Mouse (Mus musculus): Measurements from ENCODE around the gene Inpp5d. TPM values are rescaled to one million over a fixed set of nuclear protein-coding genes. Genes with fewer than 3 reads are reported as not detected.

Inpp5d gene
- polyA plus RNA-seq, 1 experiment from 2014 or later, result 11.1 TPM

DNA sequence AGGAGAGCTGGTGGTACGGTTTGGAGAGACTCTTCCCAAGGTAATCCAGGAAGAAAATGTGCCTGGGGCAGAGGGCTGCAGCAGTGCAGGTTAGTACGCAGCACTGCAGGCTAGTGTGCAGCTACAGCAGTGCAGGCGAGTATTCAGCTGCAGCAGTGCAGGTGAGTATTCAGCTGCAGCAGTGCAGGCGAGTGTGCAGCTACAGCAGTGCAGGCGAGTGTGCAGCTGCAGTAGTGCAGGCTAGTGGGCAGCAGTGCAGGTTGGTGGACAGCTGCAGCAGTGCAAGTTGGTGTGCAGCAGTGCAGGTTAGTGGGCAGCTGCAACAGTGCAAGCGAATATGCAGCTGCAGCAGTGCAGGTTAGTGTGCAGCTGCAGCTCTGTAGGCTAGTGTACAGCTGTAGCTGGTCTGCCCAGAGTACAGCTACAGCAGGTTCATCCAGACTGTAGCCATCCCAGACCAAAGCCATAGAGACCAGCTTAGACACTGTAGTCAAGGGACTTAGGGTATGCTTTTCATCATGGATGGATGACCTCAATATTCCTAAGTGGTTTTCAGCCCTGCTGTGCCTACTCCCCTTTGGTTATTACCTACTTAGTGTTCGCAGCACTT is 89.7 kb downstream of the Inpp5d start:
- ATAC-seq (ENCODE audit: low read depth), result no peak
- DNase-seq (ENCODE audit: low spot score), result no peak
- Histone ChIP-seq H3K9ac (ENCODE audit: low read depth, low read length) (no peak overlapping the region), H3K4me2 (ENCODE audit: low read depth, low read length) (no peak overlapping the region), H3K27ac (replicated peaks; ENCODE audit: low read depth, low read length) (no peak overlapping the region), H3K36me3 (ENCODE audit: control insufficient read depth, insufficient read depth, low read length) (no peaks in the 10 kb centered on the region), H3K27me3 (replicated peaks; ENCODE audit: control insufficient read depth, insufficient read depth, low read length) (no peaks in the 10 kb centered on the region), H3K4me3 (ENCODE audit: low read depth, low read length) (no peak overlapping the region), H3K4me1 (ENCODE audit: control insufficient read depth, insufficient read depth, low read length) (no peaks in the 10 kb centered on the region), H3K9me3 (ENCODE audit: control insufficient read depth, low read length) (peaks cover 5% of the 10 kb centered on the region; the same call in 1 of the 2 replicates)
- WGBS, result 75% methylated on average over 7 of the region's 7 CpGs

DNA sequence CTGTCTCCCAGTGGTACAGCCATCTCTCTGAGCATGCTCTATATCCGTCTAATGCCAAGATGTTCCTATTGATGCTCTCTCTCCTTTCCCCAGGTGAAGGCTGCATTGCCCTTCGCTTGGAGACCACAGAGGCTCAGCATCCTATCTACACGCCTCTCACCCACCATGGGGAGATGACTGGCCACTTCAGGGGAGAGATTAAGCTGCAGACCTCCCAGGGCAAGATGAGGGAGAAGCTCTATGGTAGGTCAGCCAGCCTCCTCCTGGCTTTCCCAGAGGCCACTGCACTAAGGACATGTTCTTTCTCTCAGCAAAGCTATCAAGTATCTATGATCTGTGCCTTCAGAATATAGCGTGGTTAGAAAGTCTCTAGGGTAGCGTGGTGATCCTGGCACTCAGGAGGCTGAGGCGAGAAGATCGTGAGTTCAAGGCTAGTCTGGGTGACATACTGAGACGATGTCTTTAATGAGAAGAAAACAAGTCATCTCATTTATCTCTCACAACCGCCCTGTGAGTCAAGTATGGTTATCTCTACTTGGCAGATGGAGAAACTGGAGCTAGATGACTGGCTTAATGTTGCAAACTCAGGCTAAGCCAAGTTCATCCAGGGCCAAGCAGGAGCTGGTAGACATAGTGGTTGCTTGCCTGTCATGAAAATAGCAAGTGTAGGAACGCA is 92.0 kb downstream of the Inpp5d start:
- H3K9ac ChIP-seq (ENCODE audit: low read depth, low read length), result no peak overlapping the region
- H3K27me3 ChIP-seq (replicated peaks; ENCODE audit: control insufficient read depth, insufficient read depth, low read length), result no peaks in the 10 kb centered on the region
- H3K4me3 ChIP-seq (ENCODE audit: low read depth, low read length), result no peak overlapping the region
- no peak overlapping the region for H3K27ac ChIP-seq (replicated peaks; ENCODE audit: low read depth, low read length)
- ATAC-seq (ENCODE audit: low read depth) (no peak), DNase-seq (ENCODE audit: low spot score) (no peak)
- no peaks in the 10 kb centered on the region for H3K36me3 ChIP-seq (ENCODE audit: control insufficient read depth, insufficient read depth, low read length)
- H3K9me3 ChIP-seq (ENCODE audit: control insufficient read depth, low read length), result peaks cover 5% of the 10 kb centered on the region; the same call in 1 of the 2 replicates
- 76% methylated on average over 10 of the region's 10 CpGs for WGBS
- H3K4me1 ChIP-seq (ENCODE audit: control insufficient read depth, insufficient read depth, low read length), result no peaks in the 10 kb centered on the region
- H3K4me2 ChIP-seq (ENCODE audit: low read depth, low read length), result no peak overlapping the region

DNA sequence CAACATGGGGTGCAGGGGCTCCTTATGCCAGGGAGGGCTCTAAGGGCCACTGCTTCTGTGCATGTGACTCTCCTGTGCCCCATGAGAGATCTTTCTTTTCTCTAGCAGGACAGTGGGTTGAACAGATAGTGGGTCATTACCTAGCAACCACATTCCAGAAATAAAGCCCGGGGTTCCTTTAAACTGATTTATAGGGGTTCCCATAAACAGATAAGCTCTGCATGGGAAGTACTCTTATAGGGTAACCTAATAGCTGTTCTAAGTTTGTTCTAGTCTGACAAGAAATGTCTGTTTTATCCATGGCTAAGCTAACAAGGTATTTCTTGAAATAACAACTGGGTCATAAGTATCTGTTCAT is 92.5 kb downstream of the Inpp5d start:
- no peak overlapping the region for H3K27ac ChIP-seq (replicated peaks; ENCODE audit: low read depth, low read length)
- DNase-seq (ENCODE audit: low spot score) (no peak), ATAC-seq (ENCODE audit: low read depth) (no peak)
- no peak overlapping the region for H3K9ac ChIP-seq (ENCODE audit: low read depth, low read length)
- peaks cover 5% of the 10 kb centered on the region; the same call in 1 of the 2 replicates for H3K9me3 ChIP-seq (ENCODE audit: control insufficient read depth, low read length)
- no peaks in the 10 kb centered on the region for H3K27me3 ChIP-seq (replicated peaks; ENCODE audit: control insufficient read depth, insufficient read depth, low read length)
- no peaks in the 10 kb centered on the region for H3K4me1 ChIP-seq (ENCODE audit: control insufficient read depth, insufficient read depth, low read length)
- WGBS, result 90% methylated on average over 1 of the region's 1 CpGs
- no peak overlapping the region for H3K4me2 ChIP-seq (ENCODE audit: low read depth, low read length)
- H3K4me3 ChIP-seq (ENCODE audit: low read depth, low read length), result no peak overlapping the region
- H3K36me3 ChIP-seq (ENCODE audit: control insufficient read depth, insufficient read depth, low read length), result no peaks in the 10 kb centered on the region

DNA sequence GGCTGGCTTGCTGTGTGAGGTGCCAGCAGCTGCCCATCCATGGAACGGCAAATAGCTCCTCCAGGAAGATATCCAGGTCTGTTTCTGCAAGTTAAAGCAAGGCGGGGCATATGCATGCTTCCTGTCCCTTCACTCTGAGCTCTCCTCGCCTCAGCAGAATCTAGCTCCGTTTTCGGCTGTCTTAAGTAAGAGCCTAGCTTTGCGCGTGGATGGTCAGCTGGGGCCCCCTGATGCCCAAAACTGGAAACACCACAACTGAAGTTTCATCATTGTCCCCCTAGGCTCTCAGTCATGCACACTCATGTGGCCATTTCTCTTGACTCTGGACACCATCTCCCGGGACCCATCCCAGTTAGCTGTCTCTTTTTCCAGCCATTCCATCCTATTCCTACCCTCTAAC is 101.3 kb downstream of the Inpp5d start:
- no peaks in the 10 kb centered on the region for H3K9me3 ChIP-seq (ENCODE audit: control insufficient read depth, low read length)
- no peaks in the 10 kb centered on the region for H3K27me3 ChIP-seq (replicated peaks; ENCODE audit: control insufficient read depth, insufficient read depth, low read length)
- peak; percentile 72 for DNase-seq (ENCODE audit: low spot score)
- 30% methylated on average over 7 of the region's 8 CpGs for WGBS
- H3K4me1 ChIP-seq (ENCODE audit: control insufficient read depth, insufficient read depth, low read length), result no peaks in the 10 kb centered on the region
- H3K4me2 ChIP-seq (ENCODE audit: low read depth, low read length), result no peak overlapping the region
- ATAC-seq (ENCODE audit: low read depth), result peak; percentile 70; the same call in 1 of the 2 replicates
- no peak overlapping the region for H3K27ac ChIP-seq (replicated peaks; ENCODE audit: low read depth, low read length)
- no peaks in the 10 kb centered on the region for H3K36me3 ChIP-seq (ENCODE audit: control insufficient read depth, insufficient read depth, low read length)
- H3K9ac ChIP-seq (ENCODE audit: low read depth, low read length), result no peak overlapping the region
- no peak overlapping the region for H3K4me3 ChIP-seq (ENCODE audit: low read depth, low read length)

DNA sequence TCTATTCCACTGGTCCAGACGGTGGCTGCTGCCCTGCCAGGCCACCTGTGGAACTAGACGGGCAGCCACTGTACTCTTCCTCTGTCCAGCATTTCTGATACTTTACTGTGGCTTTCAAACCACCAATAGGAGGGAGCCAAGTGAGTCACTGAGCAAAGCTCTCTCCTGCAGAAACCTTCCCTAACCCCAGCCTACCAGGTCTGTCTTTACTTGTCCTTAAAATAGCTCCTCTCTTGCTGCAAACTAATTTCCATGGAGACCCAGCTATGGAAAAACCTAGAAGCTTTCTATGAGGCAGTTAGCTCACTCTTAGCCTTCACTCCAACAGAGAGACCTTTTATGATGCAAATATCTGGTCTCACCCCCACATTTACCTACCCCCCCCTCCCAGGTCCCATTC is 102.0 kb downstream of the Inpp5d start:
- DNase-seq (ENCODE audit: low spot score) (no peak), ATAC-seq (ENCODE audit: low read depth) (no peak)
- 36% methylated on average over 2 of the region's 2 CpGs for WGBS
- Histone ChIP-seq H3K27me3 (replicated peaks; ENCODE audit: control insufficient read depth, insufficient read depth, low read length) (no peaks in the 10 kb centered on the region), H3K4me2 (ENCODE audit: low read depth, low read length) (no peak overlapping the region), H3K4me1 (ENCODE audit: control insufficient read depth, insufficient read depth, low read length) (no peaks in the 10 kb centered on the region), H3K9me3 (ENCODE audit: control insufficient read depth, low read length) (no peaks in the 10 kb centered on the region), H3K27ac (replicated peaks; ENCODE audit: low read depth, low read length) (no peak overlapping the region), H3K4me3 (ENCODE audit: low read depth, low read length) (no peak overlapping the region), H3K9ac (ENCODE audit: low read depth, low read length) (no peak overlapping the region), H3K36me3 (ENCODE audit: control insufficient read depth, insufficient read depth, low read length) (no peaks in the 10 kb centered on the region)

DNA sequence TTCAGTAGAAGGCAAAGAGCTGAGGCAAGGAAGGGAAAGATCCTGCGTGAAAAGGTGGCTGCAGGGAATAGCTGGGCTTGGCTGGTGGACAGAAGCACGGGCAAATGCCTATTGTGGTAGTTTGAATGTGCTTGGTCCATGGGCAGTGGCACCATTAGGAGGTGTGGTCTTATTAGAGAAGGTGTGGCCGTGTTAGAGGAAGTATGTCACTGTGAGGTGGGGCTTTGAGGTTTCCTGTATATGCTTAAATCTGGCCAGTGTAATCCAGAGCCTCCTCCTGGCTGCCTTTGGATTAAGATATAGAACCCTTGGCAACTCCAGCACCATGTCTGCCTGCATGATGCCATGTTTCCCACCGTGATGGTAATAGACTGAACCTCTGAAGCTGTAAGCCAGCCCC is 103.2 kb downstream of the Inpp5d start:
- H3K27ac ChIP-seq (replicated peaks; ENCODE audit: low read depth, low read length), result no peak overlapping the region
- no peak for DNase-seq (ENCODE audit: low spot score)
- 74% methylated on average over 4 of the region's 4 CpGs for WGBS
- no peaks in the 10 kb centered on the region for H3K9me3 ChIP-seq (ENCODE audit: control insufficient read depth, low read length)
- H3K9ac ChIP-seq (ENCODE audit: low read depth, low read length), result no peak overlapping the region
- ATAC-seq (ENCODE audit: low read depth), result no peak
- no peaks in the 10 kb centered on the region for H3K27me3 ChIP-seq (replicated peaks; ENCODE audit: control insufficient read depth, insufficient read depth, low read length)
- H3K4me3 ChIP-seq (ENCODE audit: low read depth, low read length), result no peak overlapping the region
- H3K4me1 ChIP-seq (ENCODE audit: control insufficient read depth, insufficient read depth, low read length), result no peaks in the 10 kb centered on the region
- no peak overlapping the region for H3K4me2 ChIP-seq (ENCODE audit: low read depth, low read length)
- H3K36me3 ChIP-seq (ENCODE audit: control insufficient read depth, insufficient read depth, low read length), result no peaks in the 10 kb centered on the region

DNA sequence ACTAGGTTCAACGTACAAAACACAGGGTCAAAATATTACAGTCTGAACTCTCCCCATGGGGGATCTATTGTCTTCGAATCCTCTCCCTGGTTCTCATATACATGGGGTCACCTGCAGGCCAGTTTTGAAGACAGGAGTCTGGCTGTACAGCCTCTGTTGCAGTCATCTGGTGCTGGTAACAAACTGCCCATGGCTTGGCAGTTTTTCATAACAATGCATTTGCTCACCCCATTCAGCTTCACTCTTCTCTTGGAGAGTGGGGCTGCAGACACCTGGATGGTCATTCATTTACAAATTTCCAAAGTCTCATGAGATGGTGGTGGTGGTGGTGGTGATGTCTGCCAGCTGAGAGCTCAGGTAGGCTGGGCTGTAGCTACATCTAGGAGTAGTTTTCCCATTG is 109.0 kb downstream of the Inpp5d start:
- Histone ChIP-seq H3K4me2 (ENCODE audit: low read depth, low read length) (no peak overlapping the region), H3K27me3 (replicated peaks; ENCODE audit: control insufficient read depth, insufficient read depth, low read length) (no peaks in the 10 kb centered on the region), H3K4me3 (ENCODE audit: low read depth, low read length) (no peak overlapping the region), H3K36me3 (ENCODE audit: control insufficient read depth, insufficient read depth, low read length) (no peaks in the 10 kb centered on the region), H3K9me3 (ENCODE audit: control insufficient read depth, low read length) (no peaks in the 10 kb centered on the region), H3K4me1 (ENCODE audit: control insufficient read depth, insufficient read depth, low read length) (no peaks in the 10 kb centered on the region), H3K9ac (ENCODE audit: low read depth, low read length) (no peak overlapping the region), H3K27ac (replicated peaks; ENCODE audit: low read depth, low read length) (no peak overlapping the region)
- WGBS, result 80% methylated on average over 2 of the region's 2 CpGs
- no peak for DNase-seq (ENCODE audit: low spot score)
- no peak for ATAC-seq (ENCODE audit: low read depth)

DNA sequence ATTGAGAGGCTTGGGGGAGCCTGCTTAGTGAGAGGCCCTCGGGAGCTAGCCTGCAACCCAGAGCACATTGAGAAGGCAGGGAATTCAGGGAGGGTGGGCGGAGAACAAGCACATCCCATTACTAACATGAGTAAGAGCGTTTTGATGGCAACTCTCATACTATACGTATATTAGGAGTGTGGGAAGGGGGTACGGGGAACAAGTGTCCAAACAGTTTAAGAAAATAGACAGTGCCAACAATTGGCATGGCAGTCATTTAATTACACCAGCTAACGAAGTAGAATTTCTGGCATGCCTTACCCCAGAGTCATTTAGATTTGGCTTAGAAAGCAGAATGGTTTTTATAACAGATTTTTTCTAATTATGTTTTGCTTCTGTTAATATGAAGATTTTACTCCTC is 109.7 kb downstream of the Inpp5d start:
- no peak overlapping the region for H3K4me2 ChIP-seq (ENCODE audit: low read depth, low read length)
- H3K9ac ChIP-seq (ENCODE audit: low read depth, low read length), result no peak overlapping the region
- no peaks in the 10 kb centered on the region for H3K36me3 ChIP-seq (ENCODE audit: control insufficient read depth, insufficient read depth, low read length)
- WGBS, result 75% methylated on average over 6 of the region's 6 CpGs
- H3K4me3 ChIP-seq (ENCODE audit: low read depth, low read length), result no peak overlapping the region
- ATAC-seq (ENCODE audit: low read depth) (no peak), DNase-seq (ENCODE audit: low spot score) (no peak)
- no peaks in the 10 kb centered on the region for H3K4me1 ChIP-seq (ENCODE audit: control insufficient read depth, insufficient read depth, low read length)
- H3K27ac ChIP-seq (replicated peaks; ENCODE audit: low read depth, low read length), result no peak overlapping the region
- H3K9me3 ChIP-seq (ENCODE audit: control insufficient read depth, low read length), result no peaks in the 10 kb centered on the region
- no peaks in the 10 kb centered on the region for H3K27me3 ChIP-seq (replicated peaks; ENCODE audit: control insufficient read depth, insufficient read depth, low read length)

DNA sequence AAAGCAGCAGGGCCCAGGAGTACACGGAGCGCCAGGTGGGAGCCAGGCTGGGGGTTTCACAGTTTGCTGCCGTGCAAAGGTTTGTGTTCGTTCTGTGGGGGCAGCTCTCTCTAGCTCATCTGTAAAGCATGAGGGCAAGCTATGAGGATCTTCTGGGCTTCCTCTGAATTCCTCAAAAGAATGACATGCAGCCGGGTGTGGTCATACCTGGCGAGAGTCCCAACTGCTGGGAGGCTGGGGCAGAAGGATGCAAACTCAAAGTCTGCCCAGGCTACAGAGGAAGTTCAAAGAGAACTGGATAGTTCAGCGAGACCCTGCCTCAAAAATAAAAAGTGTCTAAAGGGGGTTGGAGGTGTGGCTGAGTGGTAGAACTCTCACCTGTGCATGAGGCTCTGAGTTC is 110.2 kb downstream of the Inpp5d start:
- Histone ChIP-seq H3K4me3 (ENCODE audit: low read depth, low read length) (no peak overlapping the region), H3K4me2 (ENCODE audit: low read depth, low read length) (no peak overlapping the region), H3K36me3 (ENCODE audit: control insufficient read depth, insufficient read depth, low read length) (no peaks in the 10 kb centered on the region), H3K27me3 (replicated peaks; ENCODE audit: control insufficient read depth, insufficient read depth, low read length) (no peaks in the 10 kb centered on the region), H3K9me3 (ENCODE audit: control insufficient read depth, low read length) (no peaks in the 10 kb centered on the region), H3K27ac (replicated peaks; ENCODE audit: low read depth, low read length) (no peak overlapping the region), H3K9ac (ENCODE audit: low read depth, low read length) (no peak overlapping the region), H3K4me1 (ENCODE audit: control insufficient read depth, insufficient read depth, low read length) (no peaks in the 10 kb centered on the region)
- DNase-seq (ENCODE audit: low spot score) (no peak), ATAC-seq (ENCODE audit: low read depth) (no peak)
- 84% methylated on average over 7 of the region's 7 CpGs for WGBS

Data from embryonic facial prominence, embryonic 14.5 days (tissue).